Mouse (Mus musculus) layer of hippocampus, postnatal 36 days (tissue): ENCODE measurements around the gene Cytip. TPM values are rescaled to one million over a fixed set of nuclear protein-coding genes. Genes with fewer than 3 reads are reported as not detected.

ENCODE experiments used
- DNase-seq, 2 experiments: peaks; one replicate each; pipeline ENCODE4 v3.0.0; 2022
- total RNA-seq, 2 experiments: library from RNA; stranded (reverse); gene quantifications; 2 replicates each; pipeline ENCODE4 v1.2.3; 2021

The Cytip gene
- total RNA-seq, 2 experiments from 2014 or later, result 0.23 TPM; not detected in 1

- DNase-seq, result no peak
Measured at GRCm38 (mm10) chr2:58107046-58107445, 88.3 kb downstream of the Cytip start.

- DNase-seq, result no peak
Measured at GRCm38 (mm10) chr2:58094818-58095217, 100.5 kb downstream of the Cytip start.

- DNase-seq, result no peak
Measured at GRCm38 (mm10) chr2:58086420-58086819, 108.9 kb downstream of the Cytip start.

GRCm38 (mm10) chr2:58079849-58080248, 115.5 kb downstream of the Cytip start:
- no peak for DNase-seq

Other genes starting within 250 kb of the Cytip start
- gene Galnt5, start 197.6 kb downstream of the Cytip start, total RNA-seq, result not detected
- gene Ermn, start 142.7 kb downstream of the Cytip start, total RNA-seq, result 10 to 100 TPM; 28.7 to 29.3 TPM
- gene Acvr1c, start 162.4 kb upstream of the Cytip start, total RNA-seq, result 10 to 100 TPM; 12.9 to 13.8 TPM